Mouse (Mus musculus) heart, postnatal 0 days (tissue): Measurements from ENCODE around the gene Heatr5a.

Source experiments
- CTCF ChIP-seq: IDR thresholded peaks from 2 replicates; pipeline ENCODE4 v1.5.1; 2016; ENCODE audit warnings: antibody characterized with exemption, control low read depth, low read depth
- EP300 ChIP-seq: IDR thresholded peaks from 2 replicates; pipeline ENCODE4 v1.6.1; 2016; ENCODE audit warnings: antibody characterized with exemption, low read depth

GRCm38 (mm10) chr12:51909202-51909601 lies 61.9 kb downstream of the Heatr5a start:
- TF ChIP-seq CTCF, result no peak
- TF ChIP-seq EP300, result no peak
